Mouse (Mus musculus) liver, embryonic 15.5 days (tissue): ENCODE results near the gene Pik3c2g. TPM values are rescaled to one million over a fixed set of nuclear protein-coding genes. Genes with fewer than 3 reads are reported as not detected.

Experiments used
- ATAC-seq: fragments of 200-750 bp; cut with Nextera tagmentation; 2 replicates; pipeline ENCODE4 v1.8.0; 2017; ENCODE audit warnings: moderate number of reproducible peaks, mild to moderate bottlenecking, moderate library complexity; ENCODE audit not compliant: insufficient read depth
- H3K27ac ChIP-seq: fragments of 300-500 bp; sonication (generic); replicated peaks from 2 replicates; pipeline ENCODE4 v1.5.1; 2015; ENCODE audit warnings: mild to moderate bottlenecking, inconsistent platforms
- H3K27me3 ChIP-seq: fragments of 300-500 bp; sonication (generic); 2 replicates; pipeline ENCODE4 v1.6.1; 2015; ENCODE audit warnings: mild to moderate bottlenecking, inconsistent platforms
- H3K36me3 ChIP-seq: fragments of 300-500 bp; sonication (generic); replicated peaks from 2 replicates; pipeline ENCODE4 v1.6.1; 2015; ENCODE audit warnings: moderate library complexity, mild to moderate bottlenecking, inconsistent platforms
- H3K4me1 ChIP-seq: fragments of 300-500 bp; sonication (generic); replicated peaks from 2 replicates; pipeline ENCODE4 v1.6.1; 2015; ENCODE audit warnings: inconsistent platforms
- H3K4me2 ChIP-seq: fragments of 300-500 bp; sonication (generic); 2 replicates; pipeline ENCODE4 v1.6.1; 2015; ENCODE audit warnings: moderate library complexity, mild to moderate bottlenecking, inconsistent platforms
- H3K4me3 ChIP-seq: fragments of 300-500 bp; sonication (generic); replicated peaks from 2 replicates; pipeline ENCODE4 v1.5.1; 2015; ENCODE audit warnings: mild to moderate bottlenecking, inconsistent platforms
- H3K9ac ChIP-seq: fragments of 300-500 bp; sonication (generic); 2 replicates; pipeline ENCODE4 v1.6.1; 2015; ENCODE audit warnings: moderate library complexity, mild to moderate bottlenecking, inconsistent platforms
- H3K9me3 ChIP-seq: fragments of 300-500 bp; sonication (generic); replicated peaks from 2 replicates; pipeline ENCODE4 v1.6.1; 2016; ENCODE audit warnings: inconsistent platforms
- WGBS: fragments of 180-500 bp; shearing (Covaris S2); methylation state at CpG from one replicate; pipeline ENCODE4 v1.1.7; 2015; ENCODE audit warnings: mixed read lengths; ENCODE audit not compliant: insufficient replicate concordance; 5-methylcytosine and 5-hydroxymethylcytosine counted together
- polyA plus RNA-seq: library from polyadenylated mRNA; unstranded; fragments of >200 nt; fragmentation: Nextera tagmentation; extraction: Ambion mirVana; gene quantifications from 2 replicates; pipeline ENCODE4 v1.2.1, GENCODE M21; 2015

The Pik3c2g gene
- polyA plus RNA-seq, 1 experiment from 2014 or later: 4.2 TPM

- 21% methylated on average over 3 of the region's 3 CpGs for WGBS
- ATAC-seq: no peak
Observed at GRCm38 (mm10) chr6:139770535-139770934, 183.5 kb downstream of the Pik3c2g start.

DNA sequence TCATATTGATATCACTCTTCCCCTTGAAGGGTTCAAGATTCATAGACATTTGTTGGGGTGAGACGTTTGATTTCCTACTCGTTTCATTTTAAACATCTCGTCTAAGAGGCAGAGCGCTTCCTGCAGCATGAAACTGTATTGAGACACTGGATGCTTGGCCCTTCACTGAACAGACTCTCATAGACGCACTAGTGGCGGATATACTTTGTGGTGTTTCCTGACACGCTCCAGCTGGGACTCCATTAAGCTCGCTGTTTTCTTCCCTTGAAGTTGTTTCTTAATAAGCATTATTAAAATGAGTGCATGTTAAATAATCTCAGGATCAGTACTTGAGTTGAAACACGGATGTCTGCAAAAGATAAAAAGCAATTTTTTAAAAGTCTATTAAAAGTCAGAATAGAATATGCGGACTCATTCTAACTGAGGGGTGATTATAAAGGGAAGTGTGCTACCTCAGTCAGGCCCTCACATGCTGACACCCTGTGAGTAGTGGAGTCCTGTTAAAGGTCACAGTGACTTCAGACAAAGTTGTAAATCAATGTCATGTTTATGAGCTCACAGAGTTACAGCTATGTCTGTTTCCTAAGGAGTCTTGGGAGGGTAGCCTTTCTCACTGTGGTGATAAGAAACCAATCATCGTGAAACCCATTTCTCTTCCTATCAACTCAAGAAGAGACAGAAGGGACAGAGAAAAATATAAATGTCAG lies 190.7 kb downstream of the Pik3c2g start:
- no peak for ATAC-seq
- H3K4me1 ChIP-seq: no peaks in the 10 kb centered on the region
- H3K9ac ChIP-seq: no peak overlapping the region
- H3K27me3 ChIP-seq: no peaks in the 10 kb centered on the region
- no peak overlapping the region for H3K27ac ChIP-seq
- no peak overlapping the region for H3K4me2 ChIP-seq
- H3K9me3 ChIP-seq: no peaks in the 10 kb centered on the region
- WGBS: 55% methylated on average over 11 of the region's 11 CpGs
- H3K36me3 ChIP-seq: no peaks in the 10 kb centered on the region
- H3K4me3 ChIP-seq: no peak overlapping the region

More at GRCm38 (mm10) chr6:139770535-139770934, 183.5 kb downstream of the Pik3c2g start:
- no peak overlapping the region for H3K4me3 ChIP-seq
- H3K4me2 ChIP-seq: no peak overlapping the region
- H3K27ac ChIP-seq: no peak overlapping the region
- no peaks in the 10 kb centered on the region for H3K9me3 ChIP-seq
- H3K9ac ChIP-seq: no peak overlapping the region
- no peaks in the 10 kb centered on the region for H3K36me3 ChIP-seq
- H3K4me1 ChIP-seq: no peaks in the 10 kb centered on the region
- no peaks in the 10 kb centered on the region for H3K27me3 ChIP-seq

DNA sequence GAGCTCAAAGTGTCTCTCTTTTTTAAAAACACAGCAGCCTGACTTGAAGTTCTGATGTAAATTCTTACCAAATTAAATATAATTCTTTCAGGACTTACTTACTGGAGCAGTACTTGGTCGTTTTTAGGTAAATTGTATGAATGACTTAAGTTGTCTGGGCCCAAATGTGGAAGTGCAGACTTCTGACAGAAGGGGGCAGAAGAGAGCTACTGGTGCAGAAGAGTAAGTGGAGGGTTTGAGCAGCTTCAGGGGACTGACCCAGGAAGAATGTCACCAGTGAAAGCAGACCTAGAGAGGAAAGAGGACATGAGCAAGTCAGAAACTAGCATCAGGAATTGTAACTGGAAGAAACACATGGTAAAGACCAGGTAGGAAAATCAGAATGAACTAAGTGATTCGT lies 193.0 kb downstream of the Pik3c2g start:
- H3K9me3 ChIP-seq: no peaks in the 10 kb centered on the region
- no peaks in the 10 kb centered on the region for H3K27me3 ChIP-seq
- H3K4me2 ChIP-seq: no peak overlapping the region
- no peak overlapping the region for H3K27ac ChIP-seq
- WGBS: 47% methylated on average over 2 of the region's 2 CpGs
- no peaks in the 10 kb centered on the region for H3K36me3 ChIP-seq
- H3K4me3 ChIP-seq: no peak overlapping the region
- no peak overlapping the region for H3K9ac ChIP-seq
- ATAC-seq: no peak
- H3K4me1 ChIP-seq: no peaks in the 10 kb centered on the region

GRCm38 (mm10) chr6:139789479-139789878 lies 202.5 kb downstream of the Pik3c2g start:
- H3K9ac ChIP-seq: no peak overlapping the region
- no peak overlapping the region for H3K4me2 ChIP-seq
- ATAC-seq: no peak
- H3K4me3 ChIP-seq: no peak overlapping the region
- no peak overlapping the region for H3K27ac ChIP-seq
- H3K4me1 ChIP-seq: no peaks in the 10 kb centered on the region
- WGBS: 38% methylated on average over 4 of the region's 4 CpGs
- no peaks in the 10 kb centered on the region for H3K36me3 ChIP-seq
- no peaks in the 10 kb centered on the region for H3K9me3 ChIP-seq
- H3K27me3 ChIP-seq: no peaks in the 10 kb centered on the region

GRCm38 (mm10) chr6:139799541-139800226 lies 212.7 kb downstream of the Pik3c2g start:
- no peaks in the 10 kb centered on the region for H3K27me3 ChIP-seq
- no peak overlapping the region for H3K4me3 ChIP-seq
- no peaks in the 10 kb centered on the region for H3K36me3 ChIP-seq
- no peaks in the 10 kb centered on the region for H3K9me3 ChIP-seq
- no peak overlapping the region for H3K27ac ChIP-seq
- WGBS: 61% methylated on average over 8 of the region's 8 CpGs
- no peak overlapping the region for H3K9ac ChIP-seq
- H3K4me2 ChIP-seq: no peak overlapping the region
- ATAC-seq: no peak
- no peaks in the 10 kb centered on the region for H3K4me1 ChIP-seq

DNA sequence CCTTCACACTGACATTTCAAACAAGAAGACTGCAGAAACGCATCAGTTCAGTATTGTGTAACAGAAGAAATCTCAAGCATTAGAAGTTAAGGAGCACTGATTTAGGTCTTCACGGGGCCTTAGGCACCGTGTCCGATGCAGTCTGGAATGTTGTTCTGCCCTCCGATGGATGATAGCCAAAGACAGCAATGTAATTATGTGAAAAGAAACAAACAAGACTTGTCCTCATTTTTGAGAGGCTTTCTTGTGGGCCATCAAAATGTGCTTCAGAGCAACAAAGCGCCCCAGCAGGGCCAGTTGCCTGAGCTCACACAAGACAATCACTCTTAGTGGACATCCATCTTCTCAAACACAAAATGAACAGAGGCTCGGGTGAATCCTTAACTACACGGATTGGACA lies 234.9 kb downstream of the Pik3c2g start:
- no peaks in the 10 kb centered on the region for H3K36me3 ChIP-seq
- H3K9me3 ChIP-seq: no peaks in the 10 kb centered on the region
- no peak for ATAC-seq
- no peak overlapping the region for H3K4me3 ChIP-seq
- H3K4me1 ChIP-seq: no peaks in the 10 kb centered on the region
- no peak overlapping the region for H3K27ac ChIP-seq
- H3K9ac ChIP-seq: no peak overlapping the region
- WGBS: 73% methylated on average over 8 of the region's 8 CpGs
- H3K4me2 ChIP-seq: no peak overlapping the region
- H3K27me3 ChIP-seq: no peaks in the 10 kb centered on the region

GRCm38 (mm10) chr6:139838239-139838638 lies 251.2 kb downstream of the Pik3c2g start:
- no peak overlapping the region for H3K9ac ChIP-seq
- H3K27ac ChIP-seq: no peak overlapping the region
- ATAC-seq: no peak
- H3K4me3 ChIP-seq: no peak overlapping the region
- H3K36me3 ChIP-seq: no peaks in the 10 kb centered on the region
- H3K4me2 ChIP-seq: no peak overlapping the region
- H3K4me1 ChIP-seq: no peaks in the 10 kb centered on the region
- H3K9me3 ChIP-seq: peaks cover 5% of the 10 kb centered on the region; the same call in 1 of the 2 replicates
- no peaks in the 10 kb centered on the region for H3K27me3 ChIP-seq
- 50% methylated on average over 6 of the region's 6 CpGs for WGBS

- Histone ChIP-seq H3K4me2 (no peak overlapping the region), H3K4me1 (no peaks in the 10 kb centered on the region), H3K9me3 (peaks cover 5% of the 10 kb centered on the region; the same call in 1 of the 2 replicates), H3K9ac (no peak overlapping the region), H3K27me3 (no peaks in the 10 kb centered on the region), H3K4me3 (no peak overlapping the region), H3K36me3 (no peaks in the 10 kb centered on the region), H3K27ac (no peak overlapping the region)
- no peak for ATAC-seq
- WGBS: 57% methylated on average over 3 of the region's 3 CpGs
Observed at GRCm38 (mm10) chr6:139838713-139839112, 251.7 kb downstream of the Pik3c2g start.

DNA sequence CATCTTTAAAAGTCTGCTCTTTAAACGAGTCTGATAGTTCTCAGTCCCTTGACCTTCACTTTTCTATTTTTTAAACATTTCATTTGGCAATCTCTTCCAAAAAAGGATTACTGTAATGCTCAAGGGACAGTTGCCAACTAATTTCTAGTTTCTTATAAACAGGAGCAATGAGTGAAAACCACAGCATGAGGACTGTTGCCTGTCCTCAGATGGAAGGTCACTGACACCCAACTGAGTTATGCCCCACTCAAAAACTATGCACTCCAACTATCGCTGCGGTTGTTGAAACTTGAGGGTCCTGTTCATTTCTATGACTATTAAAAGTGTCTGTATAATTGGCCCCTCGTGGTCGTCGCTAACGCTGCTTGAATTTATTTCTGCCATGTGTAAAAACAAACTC lies 252.9 kb downstream of the Pik3c2g start:
- Histone ChIP-seq H3K36me3 (no peaks in the 10 kb centered on the region), H3K4me3 (no peak overlapping the region), H3K4me1 (no peaks in the 10 kb centered on the region), H3K4me2 (no peak overlapping the region), H3K27ac (no peak overlapping the region), H3K9me3 (peaks cover 5% of the 10 kb centered on the region; the same call in 1 of the 2 replicates), H3K27me3 (no peaks in the 10 kb centered on the region), H3K9ac (no peak overlapping the region)
- ATAC-seq: no peak
- 62% methylated on average over 7 of the region's 7 CpGs for WGBS

DNA sequence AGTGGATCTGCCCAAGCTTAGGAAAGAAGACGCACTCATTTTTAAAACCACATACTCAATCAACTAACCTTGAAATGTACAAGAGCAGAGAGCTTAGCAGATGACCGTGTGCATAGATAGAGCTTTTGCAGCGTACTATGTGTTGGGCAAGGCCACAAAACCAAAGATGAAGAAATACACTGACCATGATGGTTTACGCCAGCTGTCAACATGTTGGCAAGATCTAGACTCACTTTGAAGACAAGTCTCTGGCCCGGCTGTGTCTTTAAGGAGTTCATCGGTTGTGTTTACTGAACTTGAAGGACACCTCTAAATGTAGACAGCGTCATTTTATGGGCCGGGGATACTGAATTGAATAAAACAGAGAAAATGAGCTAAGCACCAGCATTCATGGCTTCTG lies 254.3 kb downstream of the Pik3c2g start:
- Histone ChIP-seq H3K9me3 (no peaks in the 10 kb centered on the region), H3K4me1 (no peaks in the 10 kb centered on the region), H3K4me3 (no peak overlapping the region), H3K27ac (no peak overlapping the region), H3K27me3 (no peaks in the 10 kb centered on the region), H3K9ac (no peak overlapping the region), H3K36me3 (no peaks in the 10 kb centered on the region), H3K4me2 (no peak overlapping the region)
- no peak for ATAC-seq
- 71% methylated on average over 8 of the region's 8 CpGs for WGBS

DNA sequence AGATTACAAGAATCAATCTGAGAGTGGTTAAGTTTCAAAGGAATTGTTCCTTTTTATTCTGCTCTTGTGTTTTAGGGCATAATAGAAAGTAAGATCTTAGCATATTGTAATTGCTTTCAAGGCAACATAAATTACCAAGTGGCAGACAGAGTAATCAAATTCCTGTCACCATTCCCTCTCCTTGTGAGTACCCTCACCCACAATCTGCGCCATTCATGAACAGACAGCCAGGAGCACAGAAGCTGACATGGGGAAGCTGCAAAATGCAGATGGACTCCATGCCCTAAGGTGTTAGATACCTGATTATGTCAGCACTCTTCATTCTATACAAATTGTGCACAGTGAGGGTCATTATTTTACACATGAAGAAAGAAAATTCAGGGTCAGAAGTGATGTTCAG lies 255.6 kb downstream of the Pik3c2g start:
- Histone ChIP-seq H3K4me1 (no peaks in the 10 kb centered on the region), H3K27ac (no peak overlapping the region), H3K36me3 (no peaks in the 10 kb centered on the region), H3K27me3 (no peaks in the 10 kb centered on the region), H3K9me3 (no peaks in the 10 kb centered on the region), H3K9ac (no peak overlapping the region), H3K4me3 (no peak overlapping the region), H3K4me2 (no peak overlapping the region)
- no peak for ATAC-seq
- 69% methylated on average over 1 of the region's 1 CpGs for WGBS
